Mouse (Mus musculus): Measurements from ENCODE around the gene Tmem44. TPM values are rescaled to one million over a fixed set of nuclear protein-coding genes. Genes with fewer than 3 reads are reported as not detected.
A peak's percentile ranks its signal among the peaks of the same experiment; 100 is the strongest.

Gene Tmem44
- polyA plus RNA-seq, 1 experiment = 0.01 TPM

DNA sequence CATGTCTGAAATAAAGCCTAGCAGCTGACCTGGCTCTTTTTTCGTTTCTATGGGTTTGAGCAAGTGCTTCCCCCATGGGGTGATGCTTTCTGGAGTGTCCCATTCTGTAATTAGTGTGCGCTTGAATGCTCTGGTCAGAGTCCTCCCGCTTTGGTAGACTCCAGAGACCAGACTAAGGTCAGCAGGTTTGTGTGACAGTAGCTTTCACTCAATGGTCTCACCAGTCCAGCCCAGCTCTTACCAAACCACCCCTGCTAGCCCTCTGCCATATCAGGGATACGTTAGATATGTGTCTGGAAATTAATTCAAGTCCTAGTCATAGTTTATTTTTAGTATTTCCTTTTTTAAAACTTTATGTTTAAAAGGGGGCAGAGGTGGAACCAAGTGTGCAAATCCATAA is 10.0 kb upstream of the Tmem44 start:
- Histone ChIP-seq H3K27me3 (ENCODE audit: control insufficient read depth) (no peaks in the 10 kb centered on the region), H3K4me1 (ENCODE audit: control insufficient read depth) (peaks cover 15% of the 10 kb centered on the region), H3K36me3 (ENCODE audit: control insufficient read depth) (peaks cover 81% of the 10 kb centered on the region), H3K4me3 (replicated peaks) (no peak overlapping the region), H3K9me3 (ENCODE audit: control insufficient read depth, low read length) (no peaks in the 10 kb centered on the region; the same call in 1 of the 2 replicates)
- TF ChIP-seq TAL1 (IDR thresholded peaks at IDR 0.05; ENCODE audit: low read length) (no peak), GATA1 (IDR thresholded peaks at IDR 0.05; ENCODE audit: low read length) (no peak)

DNA sequence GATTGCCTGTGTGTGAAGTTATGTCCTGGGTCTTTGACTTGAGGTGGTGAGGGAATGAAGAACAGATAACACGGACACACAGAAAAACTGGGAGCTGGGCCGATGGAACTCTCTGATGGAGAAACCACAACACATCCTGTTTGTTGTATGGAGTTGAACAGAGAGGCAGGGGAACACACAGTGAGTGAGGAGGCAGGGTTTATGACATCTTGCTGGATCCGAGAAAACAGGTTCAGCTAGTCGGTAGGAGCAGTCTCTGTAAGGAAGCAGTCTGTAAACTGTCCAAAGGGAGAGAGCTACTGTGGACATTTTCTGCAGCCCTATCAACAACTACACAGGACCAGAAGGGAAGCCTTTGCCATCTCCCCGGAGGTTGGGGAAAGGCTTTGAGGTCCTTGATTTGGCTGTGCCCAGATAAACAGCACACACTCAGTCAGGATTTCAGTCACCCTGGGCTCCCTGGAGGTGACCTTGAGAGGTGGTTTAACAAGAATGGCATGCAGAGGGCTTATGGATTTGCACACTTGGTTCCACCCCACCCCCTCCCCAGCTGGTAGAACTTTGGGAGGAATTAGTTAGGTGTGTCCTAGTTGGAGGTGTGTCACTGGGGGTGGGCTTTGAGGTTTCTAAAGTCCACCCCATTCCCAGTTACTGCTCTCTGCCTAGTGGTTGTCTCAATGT is 8.8 kb upstream of the Tmem44 start:
- TF ChIP-seq TAL1 (IDR thresholded peaks at IDR 0.05; ENCODE audit: low read length) = no peak
- no peak for TF ChIP-seq GATA1 (IDR thresholded peaks at IDR 0.05; ENCODE audit: low read length)

DNA sequence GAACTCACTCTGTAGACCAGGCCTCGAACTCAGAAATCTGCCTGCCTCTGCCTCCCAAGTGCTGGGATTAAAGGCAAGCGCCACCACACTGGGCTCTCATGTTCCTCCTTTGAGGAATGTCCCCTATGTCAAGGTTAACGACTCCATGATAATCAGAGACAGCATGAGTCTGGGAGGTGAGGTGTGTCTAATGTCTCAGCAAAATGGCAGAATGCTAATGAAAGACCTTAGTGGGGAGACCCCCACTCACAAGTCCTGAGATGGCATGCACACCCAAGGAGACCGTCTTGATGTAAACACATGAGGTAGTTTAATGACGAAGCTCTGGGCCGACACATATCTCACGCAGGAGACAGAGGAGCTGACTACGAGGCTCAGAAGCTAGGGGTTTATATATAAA is 3.5 kb upstream of the Tmem44 start:
- Histone ChIP-seq H3K4me1 (ENCODE audit: control insufficient read depth) (peaks cover 17% of the 10 kb centered on the region), H3K4me3 (replicated peaks) (no peak overlapping the region), H3K9me3 (ENCODE audit: control insufficient read depth, low read length) (peaks cover 2% of the 10 kb centered on the region; the same call in 1 of the 2 replicates), H3K36me3 (ENCODE audit: control insufficient read depth) (peaks cover 16% of the 10 kb centered on the region), H3K27me3 (ENCODE audit: control insufficient read depth) (peaks cover 41% of the 10 kb centered on the region)
- TF ChIP-seq GATA1 (IDR thresholded peaks at IDR 0.05; ENCODE audit: low read length) (no peak), TAL1 (IDR thresholded peaks at IDR 0.05; ENCODE audit: low read length) (no peak)

More for the DNA sequence above, 8.8 kb upstream of the Tmem44 start:
- peaks cover 3% of the 10 kb centered on the region for H3K4me1 ChIP-seq (ENCODE audit: control insufficient read depth)
- H3K4me3 ChIP-seq (replicated peaks) = no peak overlapping the region
- H3K36me3 ChIP-seq (ENCODE audit: control insufficient read depth) = peaks cover 69% of the 10 kb centered on the region
- peaks cover 2% of the 10 kb centered on the region; the same call in 1 of the 2 replicates for H3K9me3 ChIP-seq (ENCODE audit: control insufficient read depth, low read length)
- H3K27me3 ChIP-seq (ENCODE audit: control insufficient read depth) = no peaks in the 10 kb centered on the region

DNA sequence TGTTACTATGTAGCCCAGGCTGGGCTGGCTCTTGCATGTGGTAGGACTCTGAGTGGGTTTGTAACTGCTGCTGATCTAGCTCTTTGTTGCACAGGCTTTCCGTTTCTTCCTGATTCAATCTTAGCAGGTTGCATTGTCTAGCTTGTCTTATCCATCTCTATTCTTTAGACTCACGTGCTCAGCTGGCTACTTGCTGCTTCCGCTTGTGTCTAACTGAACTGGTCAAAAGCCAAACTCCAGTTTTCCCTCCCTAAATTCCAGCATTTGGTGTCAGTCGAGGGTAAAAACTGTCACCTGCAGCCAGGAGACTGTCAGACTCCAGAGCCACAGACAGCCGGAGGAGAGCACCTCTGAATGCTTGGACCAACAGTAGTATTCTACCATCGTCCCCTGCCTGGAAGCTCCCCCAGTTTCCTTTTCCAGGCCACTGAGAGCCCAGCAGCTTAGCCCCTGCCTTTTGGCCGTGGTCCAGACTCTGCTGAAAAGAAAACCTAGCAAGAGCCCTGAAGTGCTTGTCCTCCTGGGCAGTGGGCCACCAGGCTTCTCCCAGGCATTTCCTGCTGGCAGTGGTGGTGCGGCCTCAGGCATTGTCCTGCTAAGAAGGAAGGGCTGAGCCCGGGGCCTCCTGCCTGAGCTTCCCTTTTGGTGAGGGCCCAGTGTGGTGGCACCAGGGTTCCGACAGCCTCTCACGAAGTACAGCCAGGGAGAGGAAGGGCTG is 2.1 kb upstream of the Tmem44 start:
- no peak for TF ChIP-seq TAL1 (IDR thresholded peaks at IDR 0.05; ENCODE audit: low read length)
- no peak for TF ChIP-seq GATA1 (IDR thresholded peaks at IDR 0.05; ENCODE audit: low read length)
- H3K27me3 ChIP-seq (ENCODE audit: control insufficient read depth) = peaks cover 52% of the 10 kb centered on the region
- H3K36me3 ChIP-seq (ENCODE audit: control insufficient read depth) = peaks cover 4% of the 10 kb centered on the region
- no peak overlapping the region for H3K4me3 ChIP-seq (replicated peaks)
- peaks cover 2% of the 10 kb centered on the region; the same call in 1 of the 2 replicates for H3K9me3 ChIP-seq (ENCODE audit: control insufficient read depth, low read length)
- peaks cover 17% of the 10 kb centered on the region for H3K4me1 ChIP-seq (ENCODE audit: control insufficient read depth)

GRCm38 (mm10) chr16:30549966-30550747 is 485 bp downstream of the Tmem44 start:
- no peak for TF ChIP-seq TAL1 (IDR thresholded peaks at IDR 0.05; ENCODE audit: low read length)
- TF ChIP-seq GATA1 (IDR thresholded peaks at IDR 0.05; ENCODE audit: low read length) = no peak
- Histone ChIP-seq H3K9me3 (ENCODE audit: control insufficient read depth, low read length) (peaks cover 6% of the 10 kb centered on the region), H3K4me3 (replicated peaks) (peak overlapping the region; percentile 66), H3K27me3 (ENCODE audit: control insufficient read depth) (peaks cover 57% of the 10 kb centered on the region), H3K36me3 (ENCODE audit: control insufficient read depth) (no peaks in the 10 kb centered on the region), H3K4me1 (ENCODE audit: control insufficient read depth) (peaks cover 19% of the 10 kb centered on the region)

GRCm38 (mm10) chr16:30549516-30549915 is 1.1 kb downstream of the Tmem44 start:
- Histone ChIP-seq H3K4me3 (replicated peaks) (no peak overlapping the region), H3K9me3 (ENCODE audit: control insufficient read depth, low read length) (peaks cover 5% of the 10 kb centered on the region), H3K27me3 (ENCODE audit: control insufficient read depth) (peaks cover 57% of the 10 kb centered on the region), H3K4me1 (ENCODE audit: control insufficient read depth) (peaks cover 25% of the 10 kb centered on the region), H3K36me3 (ENCODE audit: control insufficient read depth) (no peaks in the 10 kb centered on the region)
- no peak for TF ChIP-seq TAL1 (IDR thresholded peaks at IDR 0.05; ENCODE audit: low read length)
- no peak for TF ChIP-seq GATA1 (IDR thresholded peaks at IDR 0.05; ENCODE audit: low read length)

DNA sequence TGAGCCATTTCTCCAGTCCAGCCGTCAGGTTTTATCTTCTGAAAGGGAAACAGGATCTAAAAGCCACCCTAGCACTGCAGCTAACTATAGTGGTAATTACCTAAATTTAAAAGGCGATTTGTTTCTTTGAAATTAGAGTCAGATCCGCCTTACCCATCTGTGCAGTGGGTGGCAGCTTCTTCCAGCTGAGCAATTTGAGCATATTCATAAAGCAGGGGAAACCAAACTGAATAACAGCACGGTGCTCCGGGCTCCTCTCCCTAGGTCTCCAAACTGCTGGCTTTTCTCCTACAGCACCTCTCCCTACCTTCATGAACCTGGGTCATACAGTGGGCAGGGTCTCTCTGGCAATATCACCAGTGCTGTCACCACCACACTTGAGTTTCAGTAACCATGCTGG is 2.4 kb downstream of the Tmem44 start:
- Histone ChIP-seq H3K9me3 (ENCODE audit: control insufficient read depth, low read length) (peaks cover 5% of the 10 kb centered on the region), H3K27me3 (ENCODE audit: control insufficient read depth) (peaks cover 62% of the 10 kb centered on the region), H3K4me1 (ENCODE audit: control insufficient read depth) (peaks cover 26% of the 10 kb centered on the region), H3K4me3 (replicated peaks) (no peak overlapping the region), H3K36me3 (ENCODE audit: control insufficient read depth) (no peaks in the 10 kb centered on the region)
- TF ChIP-seq TAL1 (IDR thresholded peaks at IDR 0.05; ENCODE audit: low read length) (no peak), GATA1 (IDR thresholded peaks at IDR 0.05; ENCODE audit: low read length) (no peak)

DNA sequence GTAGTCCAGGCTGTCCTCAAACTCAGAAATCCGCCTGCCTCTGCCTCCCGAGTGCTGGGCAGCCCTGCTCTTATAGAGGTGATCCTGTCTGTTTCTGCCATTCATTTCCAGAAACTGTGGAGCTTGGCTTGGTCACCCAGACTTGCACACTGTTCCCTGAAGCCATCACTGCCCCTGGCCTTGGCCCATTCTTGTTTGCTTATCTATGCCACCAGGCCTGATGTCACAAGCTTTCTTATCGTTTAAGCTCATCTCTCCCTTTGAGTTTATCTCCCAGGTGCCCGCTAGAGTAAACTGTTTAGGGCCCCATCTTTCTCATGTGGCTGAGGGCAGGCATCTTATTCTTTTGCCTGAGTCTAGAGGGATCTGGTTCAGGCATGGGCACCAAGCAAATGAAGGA is 5.9 kb downstream of the Tmem44 start:
- peaks cover 9% of the 10 kb centered on the region for H3K4me1 ChIP-seq (ENCODE audit: control insufficient read depth)
- H3K4me3 ChIP-seq (replicated peaks) = no peak overlapping the region
- no peak for TF ChIP-seq GATA1 (IDR thresholded peaks at IDR 0.05; ENCODE audit: low read length)
- TF ChIP-seq TAL1 (IDR thresholded peaks at IDR 0.05; ENCODE audit: low read length) = no peak
- peaks cover 31% of the 10 kb centered on the region for H3K27me3 ChIP-seq (ENCODE audit: control insufficient read depth)
- H3K36me3 ChIP-seq (ENCODE audit: control insufficient read depth) = no peaks in the 10 kb centered on the region
- peaks cover 5% of the 10 kb centered on the region for H3K9me3 ChIP-seq (ENCODE audit: control insufficient read depth, low read length)

GRCm38 (mm10) chr16:30543386-30543785 is 7.3 kb downstream of the Tmem44 start:
- H3K27me3 ChIP-seq (ENCODE audit: control insufficient read depth) = peaks cover 18% of the 10 kb centered on the region
- TF ChIP-seq TAL1 (IDR thresholded peaks at IDR 0.05; ENCODE audit: low read length) = no peak
- no peak for TF ChIP-seq GATA1 (IDR thresholded peaks at IDR 0.05; ENCODE audit: low read length)
- no peaks in the 10 kb centered on the region for H3K36me3 ChIP-seq (ENCODE audit: control insufficient read depth)

More at GRCm38 (mm10) chr16:30543386-30543785, 7.3 kb downstream of the Tmem44 start:
- peaks cover 8% of the 10 kb centered on the region for H3K4me1 ChIP-seq (ENCODE audit: control insufficient read depth)
- H3K9me3 ChIP-seq (ENCODE audit: control insufficient read depth, low read length) = peaks cover 5% of the 10 kb centered on the region
- no peak overlapping the region for H3K4me3 ChIP-seq (replicated peaks)
